Mouse (Mus musculus) thymus, adult 2 months (tissue): ENCODE measurements around the gene Cmah.

Experiments used
- CTCF ChIP-seq: fragments of 200-500 bp; IDR thresholded peaks from 2 replicates; pipeline ENCODE4 v1.5.1; 2012; ENCODE audit warnings: mild to moderate bottlenecking, control low read depth, low read length, moderate library complexity, borderline replicate concordance; ENCODE audit not compliant: control insufficient read depth, poor library complexity, insufficient read depth; ENCODE audit errors: extremely low read depth
- POLR2A ChIP-seq: fragments of 200-500 bp; IDR thresholded peaks from 2 replicates; pipeline ENCODE4 v1.6.1; 2012; ENCODE audit warnings: mild to moderate bottlenecking, low read length, control low read depth, moderate library complexity; ENCODE audit not compliant: control insufficient read depth, poor library complexity, insufficient read depth; ENCODE audit errors: extremely low read depth

DNA sequence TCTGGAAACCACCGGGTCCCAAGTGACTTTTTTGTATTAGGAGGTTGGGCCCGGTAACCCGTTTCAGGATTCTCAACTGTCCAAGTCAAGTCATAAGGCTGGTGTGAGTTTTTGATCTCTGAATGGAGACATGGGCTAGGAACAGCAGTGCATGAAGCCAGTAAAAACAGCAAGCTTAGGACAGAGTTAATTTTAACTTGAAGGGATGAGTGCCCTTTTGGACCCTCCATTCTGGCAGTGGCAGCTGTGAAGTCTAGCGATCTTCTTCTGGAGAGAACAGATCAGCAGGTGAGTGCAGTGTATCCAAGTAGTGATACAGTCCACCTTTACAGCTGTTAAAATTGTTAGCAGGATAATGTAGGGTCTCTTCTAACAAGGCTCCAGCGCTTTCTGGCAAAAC lies at the start of gene Cmah:
- TF ChIP-seq CTCF (no peak), POLR2A (no peak)
